Mouse (Mus musculus) liver, postnatal 0 days (tissue): ENCODE measurements around the gene Rbfox1. TPM values are rescaled to one million over a fixed set of nuclear protein-coding genes. Genes with fewer than 3 reads are reported as not detected.

Experiments
- ATAC-seq: fragments of 200-750 bp; cut with Nextera tagmentation; 2 replicates; pipeline ENCODE4 v1.8.0; 2017; ENCODE audit warnings: mild to moderate bottlenecking, moderate library complexity
- DNase-seq: peaks from one replicate; pipeline ENCODE4 v3.0.0-alpha.2; 2016
- H3K27ac ChIP-seq: fragments of 300-500 bp; sonication (generic); 2 replicates; pipeline ENCODE4 v1.5.1; 2014; ENCODE audit warnings: antibody characterized with exemption, moderate library complexity, mild to moderate bottlenecking, low read depth
- H3K27me3 ChIP-seq: fragments of 300-500 bp; sonication (generic); 2 replicates; pipeline ENCODE4 v1.6.1; 2014; ENCODE audit warnings: low read length, control low read depth, mixed read lengths; ENCODE audit not compliant: insufficient read depth
- H3K36me3 ChIP-seq: fragments of 300-500 bp; sonication (generic); replicated peaks from 2 replicates; pipeline ENCODE4 v1.6.1; 2014; ENCODE audit warnings: mild to moderate bottlenecking, control low read depth, low read length, moderate library complexity, mixed read lengths; ENCODE audit not compliant: insufficient read depth
- H3K4me1 ChIP-seq: fragments of 300-500 bp; sonication (generic); 2 replicates; pipeline ENCODE4 v1.6.1; 2014; ENCODE audit warnings: antibody characterized with exemption, mild to moderate bottlenecking, control low read depth; ENCODE audit not compliant: insufficient read depth
- H3K4me2 ChIP-seq: fragments of 300-500 bp; sonication (generic); 2 replicates; pipeline ENCODE4 v1.6.1; 2014; ENCODE audit warnings: low read depth, mild to moderate bottlenecking, low read length, moderate library complexity, mixed read lengths
- H3K4me3 ChIP-seq: fragments of 300-500 bp; sonication (generic); 2 replicates; pipeline ENCODE4 v1.5.1; 2014; ENCODE audit warnings: low read depth, low read length
- H3K9ac ChIP-seq: fragments of 300-500 bp; sonication (generic); replicated peaks from 2 replicates; pipeline ENCODE4 v1.6.1; 2014; ENCODE audit warnings: mild to moderate bottlenecking, moderate library complexity
- H3K9me3 ChIP-seq: fragments of 300-500 bp; sonication (generic); 2 replicates; pipeline ENCODE4 v1.6.1; 2016; ENCODE audit warnings: mild to moderate bottlenecking, control low read depth, low read length, mixed read lengths
- CTCF ChIP-seq: sonication (generic); IDR thresholded peaks from 2 replicates; pipeline ENCODE4 v1.5.1; 2016; ENCODE audit warnings: antibody characterized with exemption, low read depth
- EP300 ChIP-seq: IDR thresholded peaks from 2 replicates; pipeline ENCODE4 v1.6.1; 2016; ENCODE audit warnings: antibody characterized with exemption, low read depth, mild to moderate bottlenecking
- WGBS: fragments of 180-500 bp; shearing (Covaris S2); extraction: QIAGEN DNeasy Blood & Tissue Kit; methylation state at CpG from one replicate; pipeline ENCODE4 v1.1.7; 2014; ENCODE audit not compliant: insufficient replicate concordance; 5-methylcytosine and 5-hydroxymethylcytosine counted together
- polyA plus RNA-seq: library from polyadenylated mRNA; unstranded; fragments of >200 nt; fragmentation: Nextera tagmentation; extraction: Ambion mirVana; gene quantifications from 2 replicates; pipeline ENCODE4 v1.2.1, GENCODE M21; 2015

Gene Rbfox1
- polyA plus RNA-seq, 1 experiment from 2014 or later: 0.12 TPM

- no peak for TF ChIP-seq EP300
- no peak for TF ChIP-seq CTCF
- no peak overlapping the region for H3K27ac ChIP-seq
- H3K9me3 ChIP-seq: no peaks in the 10 kb centered on the region
- no peaks in the 10 kb centered on the region for H3K27me3 ChIP-seq
- DNase-seq (no peak), ATAC-seq (no peak)
- no peaks in the 10 kb centered on the region for H3K36me3 ChIP-seq
- no peak overlapping the region for H3K9ac ChIP-seq
- H3K4me3 ChIP-seq: no peak overlapping the region
- H3K4me1 ChIP-seq: no peaks in the 10 kb centered on the region
- H3K4me2 ChIP-seq: no peak overlapping the region
These were observed 297.2 kb downstream of the Rbfox1 start for GRCm38 (mm10) chr16:6182329-6182728.

GRCm38 (mm10) chr16:6192358-6192757 is 307.2 kb downstream of the Rbfox1 start:
- DNase-seq: no peak
- 83% methylated on average over 2 of the region's 2 CpGs for WGBS
- ATAC-seq: no peak
- TF ChIP-seq EP300: no peak
- TF ChIP-seq CTCF: no peak
- no peaks in the 10 kb centered on the region for H3K27me3 ChIP-seq
- H3K4me2 ChIP-seq: no peak overlapping the region
- H3K9ac ChIP-seq: no peak overlapping the region
- no peaks in the 10 kb centered on the region for H3K9me3 ChIP-seq
- no peaks in the 10 kb centered on the region for H3K4me1 ChIP-seq
- H3K4me3 ChIP-seq: no peak overlapping the region
- no peak overlapping the region for H3K27ac ChIP-seq
- H3K36me3 ChIP-seq: no peaks in the 10 kb centered on the region

GRCm38 (mm10) chr16:6206431-6206830 is 321.3 kb downstream of the Rbfox1 start:
- Histone ChIP-seq H3K36me3 (no peaks in the 10 kb centered on the region), H3K9me3 (no peaks in the 10 kb centered on the region), H3K27me3 (no peaks in the 10 kb centered on the region), H3K4me1 (no peaks in the 10 kb centered on the region), H3K4me3 (no peak overlapping the region), H3K27ac (no peak overlapping the region), H3K4me2 (no peak overlapping the region), H3K9ac (no peak overlapping the region)
- no peak for DNase-seq
- TF ChIP-seq CTCF (no peak), EP300 (no peak)
- no peak for ATAC-seq

GRCm38 (mm10) chr16:6212916-6213315 is 327.8 kb downstream of the Rbfox1 start:
- Histone ChIP-seq H3K36me3 (no peaks in the 10 kb centered on the region), H3K9me3 (no peaks in the 10 kb centered on the region), H3K27ac (no peak overlapping the region), H3K27me3 (no peaks in the 10 kb centered on the region), H3K4me2 (no peak overlapping the region), H3K4me3 (no peak overlapping the region), H3K4me1 (no peaks in the 10 kb centered on the region), H3K9ac (no peak overlapping the region)
- 42% methylated on average over 3 of the region's 3 CpGs for WGBS
- DNase-seq (no peak), ATAC-seq (no peak)
- TF ChIP-seq EP300 (no peak), CTCF (no peak)

- Histone ChIP-seq H3K9me3 (no peaks in the 10 kb centered on the region), H3K4me3 (no peak overlapping the region), H3K27me3 (no peaks in the 10 kb centered on the region), H3K4me1 (no peaks in the 10 kb centered on the region), H3K36me3 (no peaks in the 10 kb centered on the region), H3K9ac (no peak overlapping the region), H3K4me2 (no peak overlapping the region), H3K27ac (no peak overlapping the region)
- no peak for DNase-seq
- no peak for ATAC-seq
- TF ChIP-seq EP300: no peak
- no peak for TF ChIP-seq CTCF
- 69% methylated on average over 6 of the region's 6 CpGs for WGBS
These were observed 342.3 kb downstream of the Rbfox1 start for GRCm38 (mm10) chr16:6227449-6227848.

- WGBS: 73% methylated on average over 2 of the region's 2 CpGs
- H3K4me1 ChIP-seq: no peaks in the 10 kb centered on the region
- H3K4me3 ChIP-seq: no peak overlapping the region
- H3K4me2 ChIP-seq: no peak overlapping the region
- no peak overlapping the region for H3K27ac ChIP-seq
- ATAC-seq (no peak), DNase-seq (no peak)
- H3K9me3 ChIP-seq: no peaks in the 10 kb centered on the region
- no peaks in the 10 kb centered on the region for H3K36me3 ChIP-seq
- no peak overlapping the region for H3K9ac ChIP-seq
- no peaks in the 10 kb centered on the region for H3K27me3 ChIP-seq
- TF ChIP-seq EP300: no peak
- no peak for TF ChIP-seq CTCF
These were observed 347.8 kb downstream of the Rbfox1 start for GRCm38 (mm10) chr16:6232966-6233365.

GRCm38 (mm10) chr16:6241393-6241792 is 356.2 kb downstream of the Rbfox1 start:
- TF ChIP-seq CTCF (no peak), EP300 (no peak)
- Histone ChIP-seq H3K9ac (no peak overlapping the region), H3K27me3 (no peaks in the 10 kb centered on the region), H3K9me3 (no peaks in the 10 kb centered on the region), H3K36me3 (no peaks in the 10 kb centered on the region), H3K4me3 (no peak overlapping the region), H3K4me2 (no peak overlapping the region), H3K4me1 (no peaks in the 10 kb centered on the region), H3K27ac (no peak overlapping the region)
- no peak for ATAC-seq
- DNase-seq: no peak
- 84% methylated on average over 4 of the region's 4 CpGs for WGBS
